Mouse (Mus musculus): ENCODE data around the gene Npy5r. TPM values are rescaled to one million over a fixed set of nuclear protein-coding genes. Genes with fewer than 3 reads are reported as not detected.

Npy5r gene
- total RNA-seq (2021): not detected
- long read RNA-seq, experiment 1: 0 reads
- long read RNA-seq, experiment 2: 0 reads

DNA sequence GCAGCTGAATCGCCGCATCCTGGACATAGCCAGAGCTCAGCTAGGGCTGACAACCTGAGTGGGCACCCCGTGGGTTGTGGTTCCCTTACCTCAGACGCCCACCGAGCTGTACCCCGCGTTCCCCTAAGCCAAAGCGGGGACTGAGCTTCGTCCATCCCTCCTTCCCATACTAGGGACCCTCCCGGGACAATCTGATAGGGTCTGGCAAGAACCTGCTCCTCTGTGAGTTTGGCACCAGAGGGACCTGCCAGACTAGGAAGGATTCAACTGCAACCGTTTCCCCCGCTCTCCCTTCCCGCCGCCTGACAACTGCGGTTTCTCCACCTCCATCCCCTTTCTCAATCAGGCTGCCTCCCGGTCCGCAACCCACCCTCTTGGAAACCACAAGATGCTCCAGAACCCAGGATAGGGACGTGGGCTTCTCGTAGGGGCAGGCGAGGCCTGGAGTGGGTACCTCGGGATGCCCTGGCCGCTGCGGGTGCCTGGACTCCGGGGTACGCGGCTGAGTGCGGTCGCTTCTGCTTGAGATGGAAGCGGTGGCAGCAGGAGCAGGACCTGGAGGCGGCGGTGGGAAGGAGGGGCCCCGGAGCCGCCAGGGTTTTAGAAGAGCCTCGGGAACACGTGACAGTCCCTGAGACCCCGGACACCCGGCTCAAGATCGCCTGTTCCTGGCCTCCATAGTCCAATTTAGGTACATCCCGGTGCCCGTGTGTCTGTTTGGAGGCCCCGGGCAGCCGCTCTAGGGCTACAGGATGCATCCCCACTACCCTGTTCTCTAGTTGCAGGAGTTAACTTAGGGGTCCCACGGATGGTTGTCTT is at the start of gene Npy5r:
Gene Npy5r (minus strand): TSS at position 618 of the 819 bp plus-strand sequence.
- no peak for DNase-seq
- Histone ChIP-seq H3K27ac (no peak within 1 kb of the TSS), H3K4me3 (peak within 1 kb of the TSS; percentile 55)
- intact Hi-C loops (cut with DNase I): no loop called here
- no peak for TF ChIP-seq CTCF (IDR thresholded peaks at IDR 0.05)

DNA sequence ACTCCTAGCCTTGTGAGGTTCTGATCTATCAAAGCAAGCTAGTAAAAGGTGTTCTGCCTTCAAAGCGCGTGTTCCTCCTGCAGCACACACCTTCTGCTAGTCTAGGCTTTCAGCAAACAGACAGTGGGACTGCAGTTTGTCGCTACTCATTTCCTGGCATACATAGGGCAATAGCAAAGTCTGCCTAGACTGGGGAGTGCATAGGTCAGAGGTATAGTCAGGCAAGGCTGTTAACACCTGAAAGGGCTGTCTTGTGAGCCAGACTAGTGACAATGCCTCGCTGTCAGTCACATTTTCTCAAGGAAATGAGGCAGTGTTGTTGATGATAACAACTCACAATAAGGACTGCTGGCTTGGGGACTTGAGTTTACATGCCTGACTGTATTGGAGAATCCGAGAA is 44.0 kb upstream of the Npy5r start:
- Histone ChIP-seq H3K27ac (no peak overlapping the region), H3K4me3 (no peak overlapping the region)
- intact Hi-C loops (cut with DNase I): no loop called here
- DNase-seq: no peak
- TF ChIP-seq CTCF (IDR thresholded peaks at IDR 0.05): no peak

DNA sequence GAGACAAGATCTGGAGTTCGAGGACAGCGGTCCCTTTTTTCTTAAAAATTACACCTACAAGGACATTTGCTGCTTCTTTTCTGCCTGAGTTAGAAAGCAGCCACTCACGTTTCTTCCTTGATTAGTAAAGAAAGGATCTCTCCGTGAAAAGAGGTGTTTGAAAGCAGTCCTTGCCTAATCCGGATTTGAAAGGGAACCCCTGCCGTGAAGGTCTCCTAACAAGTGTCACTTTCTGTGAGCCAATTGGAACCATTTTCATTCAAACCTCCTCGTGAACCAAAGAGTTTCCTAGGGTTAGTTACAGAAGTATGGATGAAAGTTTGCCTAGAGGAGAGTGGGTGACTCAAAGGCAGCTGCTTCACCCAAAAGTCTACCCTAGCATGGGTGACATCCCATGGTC is 41.5 kb upstream of the Npy5r start:
- no peak for DNase-seq
- no peak overlapping the region for H3K4me3 ChIP-seq
- no peak overlapping the region for H3K27ac ChIP-seq
- intact Hi-C loops (cut with DNase I): no loop called here
- TF ChIP-seq CTCF (IDR thresholded peaks at IDR 0.05): no peak

DNA sequence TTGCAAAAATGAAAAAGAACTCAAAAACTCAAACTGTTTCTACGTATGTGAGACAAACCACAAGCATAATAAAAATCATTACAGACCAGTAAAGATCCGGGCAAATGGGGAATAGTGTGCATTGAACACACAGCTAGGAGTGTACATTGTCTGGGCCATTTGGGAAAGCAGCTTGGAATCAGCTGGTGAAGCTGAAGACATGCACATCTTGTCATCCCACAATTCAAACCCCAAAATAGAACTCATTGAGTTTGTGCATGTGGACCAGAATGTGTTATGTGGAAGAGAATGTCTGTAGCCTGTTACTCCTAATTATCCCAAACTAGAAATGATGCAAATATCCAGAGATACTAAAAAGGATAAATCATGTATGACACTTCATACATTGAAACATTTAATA is 34.9 kb upstream of the Npy5r start:
- no peak for DNase-seq
- intact Hi-C loops (cut with DNase I): no loop called here
- TF ChIP-seq CTCF (IDR thresholded peaks at IDR 0.05): no peak
- Histone ChIP-seq H3K4me3 (no peak overlapping the region), H3K27ac (no peak overlapping the region)

DNA sequence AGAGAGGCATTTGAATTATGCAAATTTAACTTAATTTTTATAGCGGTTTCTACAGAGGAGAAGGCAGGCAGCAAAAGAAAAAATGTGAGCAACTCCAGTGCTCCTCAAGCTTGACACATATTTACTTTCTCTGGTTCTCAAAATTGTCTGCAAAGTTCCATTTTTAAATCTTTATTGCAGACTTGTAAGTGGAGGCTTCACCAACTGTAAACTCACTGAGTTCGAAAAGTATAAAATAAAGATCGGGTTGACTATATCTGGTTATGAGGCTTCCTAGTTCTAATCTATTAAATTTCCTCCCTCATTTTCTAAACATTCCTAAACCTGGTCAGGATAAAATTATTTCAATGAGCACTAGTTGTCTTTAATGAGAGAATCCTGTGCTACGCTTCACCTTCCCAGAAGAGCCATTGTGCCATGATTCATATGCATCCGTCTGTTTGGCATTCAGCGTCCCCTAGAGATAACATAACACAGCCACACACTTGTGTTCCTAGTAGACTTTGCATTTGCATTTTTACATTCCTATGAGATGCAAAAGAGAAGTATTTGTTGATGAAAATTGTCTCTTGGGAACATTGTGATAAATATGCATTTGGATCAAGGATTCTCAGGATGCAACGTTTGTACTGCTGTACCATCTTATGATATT is 26.5 kb upstream of the Npy5r start:
- no peak for TF ChIP-seq CTCF (IDR thresholded peaks at IDR 0.05)

DNA sequence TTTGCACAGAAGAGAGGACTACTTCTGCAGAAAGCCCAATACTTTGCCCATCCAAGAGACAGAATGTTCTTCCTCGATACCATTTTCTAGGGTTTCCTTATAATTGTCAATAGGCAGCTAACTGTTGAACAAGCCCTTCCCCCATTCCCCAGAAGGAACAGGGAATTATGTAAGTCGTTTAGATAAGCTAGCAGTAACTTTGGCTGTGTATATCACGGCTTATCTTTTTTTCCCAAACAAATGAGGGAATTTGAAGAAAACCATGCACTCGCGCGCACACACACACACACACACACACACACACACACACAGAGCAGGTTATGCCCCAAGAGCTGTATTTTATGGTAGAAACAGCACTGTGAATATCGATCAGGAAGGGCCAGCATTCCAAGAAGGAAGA is 10.9 kb upstream of the Npy5r start:
- intact Hi-C loops (cut with DNase I): loop anchor here (5.0 kb wide), 1 partner anchor 69 kb away; no protein-coding TSS in a partner anchor
- no peak for TF ChIP-seq CTCF (IDR thresholded peaks at IDR 0.05)
- no peak for DNase-seq
- H3K4me3 ChIP-seq: peak overlapping the region; percentile 41
- no peak overlapping the region for H3K27ac ChIP-seq

More for the DNA sequence above, 26.5 kb upstream of the Npy5r start:
- no peak for DNase-seq
- Histone ChIP-seq H3K4me3 (no peak overlapping the region), H3K27ac (no peak overlapping the region)
- intact Hi-C loops (cut with DNase I): no loop called here

DNA sequence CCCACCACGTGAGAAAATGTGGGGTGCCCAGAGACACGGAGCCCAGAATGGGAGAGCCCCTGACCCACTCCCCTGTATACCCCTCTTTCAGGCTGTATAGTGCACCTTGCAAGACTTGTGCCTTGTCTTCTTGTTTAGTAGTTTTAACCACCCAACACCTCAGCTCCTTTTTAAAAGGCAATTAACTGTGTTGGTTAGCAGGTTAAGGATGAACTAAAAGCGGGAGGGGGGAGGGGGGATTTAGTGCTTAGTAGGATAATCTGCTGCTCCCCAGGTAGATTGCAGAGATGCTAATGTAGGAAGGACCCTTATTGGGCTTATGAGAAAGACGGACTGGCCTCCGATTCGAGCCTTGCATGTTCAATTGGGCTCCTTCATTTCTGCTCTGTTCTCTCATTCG is 10.1 kb upstream of the Npy5r start:
- H3K4me3 ChIP-seq: peak overlapping the region; percentile 64
- intact Hi-C loops (cut with DNase I): loop anchor here (5.0 kb wide), 1 partner anchor 69 kb away; no protein-coding TSS in a partner anchor
- no peak for DNase-seq
- no peak for TF ChIP-seq CTCF (IDR thresholded peaks at IDR 0.05)
- peak overlapping the region; percentile 67 for H3K27ac ChIP-seq

DNA sequence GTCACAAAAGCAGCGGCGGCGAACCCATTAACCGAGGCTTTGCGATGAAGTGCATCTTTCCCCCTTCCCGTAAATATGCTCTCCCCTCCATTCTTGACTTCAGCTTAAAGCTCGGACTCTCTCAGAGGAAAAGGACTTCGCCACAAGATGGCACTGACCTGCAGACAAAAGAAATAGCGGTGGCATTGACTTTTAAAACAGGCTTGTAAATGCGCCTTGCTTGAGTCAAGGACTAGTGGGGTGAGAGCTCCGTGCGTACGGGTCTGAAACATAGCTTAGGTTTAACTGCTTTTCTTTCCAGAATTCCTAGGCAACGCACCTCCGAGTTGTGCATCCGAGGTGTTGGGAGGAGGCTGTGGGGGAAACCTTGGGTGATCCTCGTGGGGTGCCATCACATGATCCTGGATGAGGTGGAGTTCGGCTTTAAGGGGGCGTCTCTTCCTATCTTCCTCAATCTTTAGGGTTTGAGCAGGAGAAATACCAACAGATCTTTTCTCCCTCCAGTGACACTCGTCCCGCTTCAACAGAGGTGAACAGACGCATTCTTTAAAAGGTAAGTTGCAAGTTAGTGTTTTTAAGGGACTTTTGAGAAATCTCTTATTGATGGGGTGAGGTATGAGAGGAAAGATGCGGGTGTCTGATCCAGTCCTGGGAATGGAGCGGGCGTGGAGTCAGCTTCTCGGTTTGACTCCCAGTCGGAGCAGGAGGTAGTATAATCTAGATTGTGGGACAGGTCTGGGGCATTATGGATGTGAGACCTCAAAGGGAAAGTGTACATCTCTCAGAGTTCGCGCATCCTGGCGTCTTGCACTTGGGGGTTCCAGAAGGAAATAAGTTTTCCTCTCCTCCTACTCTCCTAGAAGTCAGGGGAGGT is 9.3 kb upstream of the Npy5r start, which contains the start of gene Npy1r:
Gene Npy1r (plus strand): TSS at position 223 of the 874 bp plus-strand sequence.
- peak within 1 kb of the TSS; percentile 67 for H3K27ac ChIP-seq
- H3K4me3 ChIP-seq: peak within 1 kb of the TSS; percentile 64
- intact Hi-C loops (cut with DNase I): loop anchor here (2.0 to 5.0 kb wide), 2 partner anchors 70 to 220 kb away; no protein-coding TSS in a partner anchor
- peak; percentile 49 for TF ChIP-seq CTCF (IDR thresholded peaks at IDR 0.05)
- DNase-seq: no peak

DNA sequence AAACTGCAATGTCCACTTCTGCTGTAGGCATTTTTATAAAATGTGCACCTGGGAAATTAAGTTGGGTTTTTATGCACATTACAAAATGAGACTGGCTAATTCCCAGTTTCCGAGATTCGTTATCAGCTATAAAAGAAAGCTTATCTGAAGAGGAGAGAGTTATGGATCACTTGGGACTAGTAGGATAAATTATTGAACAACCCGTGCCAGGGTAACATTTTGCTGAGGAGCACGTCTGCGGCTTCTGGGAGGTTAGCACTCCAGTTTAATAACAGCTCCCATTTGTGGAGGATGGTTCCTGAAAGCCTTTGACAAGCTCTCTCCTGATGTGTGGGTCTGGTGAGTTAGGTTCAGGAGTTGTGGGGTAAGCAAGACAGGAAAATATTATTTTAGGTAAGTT is 2.5 kb upstream of the Npy5r start:
- no peak for DNase-seq
- TF ChIP-seq CTCF (IDR thresholded peaks at IDR 0.05): no peak
- no peak overlapping the region for H3K27ac ChIP-seq
- no peak overlapping the region for H3K4me3 ChIP-seq
- intact Hi-C loops (cut with DNase I): no loop called here

DNA sequence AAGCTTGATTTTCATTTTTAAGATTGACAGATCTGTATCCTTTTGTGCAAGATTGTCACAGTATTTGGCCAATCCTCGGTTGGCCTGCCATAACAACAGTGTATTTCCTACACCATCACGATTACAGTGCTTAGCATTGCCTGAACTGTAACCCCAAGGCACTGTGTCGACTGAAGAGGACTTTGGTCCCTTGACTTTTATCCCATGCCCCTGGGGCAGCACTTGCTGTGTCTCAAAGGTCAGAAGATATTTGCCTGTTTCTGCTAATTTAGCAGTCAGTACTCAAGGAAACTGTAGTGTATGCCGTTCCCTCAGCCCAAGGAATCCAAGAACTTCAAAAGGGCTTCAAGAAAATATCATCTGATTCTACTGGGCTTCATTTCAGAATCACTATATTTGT is 871 bp upstream of the Npy5r start:
- H3K4me3 ChIP-seq: no peak overlapping the region
- intact Hi-C loops (cut with DNase I): no loop called here
- TF ChIP-seq CTCF (IDR thresholded peaks at IDR 0.05): no peak
- H3K27ac ChIP-seq: no peak overlapping the region
- DNase-seq: no peak

DNA sequence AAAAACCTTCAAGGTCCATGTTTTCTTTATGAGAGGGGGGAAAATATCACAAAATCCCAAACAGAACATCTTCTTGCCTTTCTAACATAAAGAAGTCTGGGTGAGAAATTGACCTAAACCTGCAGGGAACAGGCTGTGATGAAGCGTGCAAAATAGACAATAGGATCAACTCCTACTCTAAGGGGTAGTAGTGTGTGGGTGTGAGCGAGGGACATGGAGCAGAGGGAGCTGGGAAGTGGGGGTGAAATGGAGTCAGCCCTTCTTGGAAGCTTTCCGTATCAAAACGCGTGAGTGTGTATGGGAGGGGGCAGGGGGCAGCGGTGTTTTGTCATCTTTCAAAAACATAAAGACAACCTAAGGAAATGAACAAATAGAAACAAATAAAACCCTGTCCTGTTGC is 467 bp upstream of the Npy5r start:
- DNase-seq: no peak
- intact Hi-C loops (cut with DNase I): no loop called here
- TF ChIP-seq CTCF (IDR thresholded peaks at IDR 0.05): no peak
- Histone ChIP-seq H3K27ac (no peak overlapping the region), H3K4me3 (no peak overlapping the region)

DNA sequence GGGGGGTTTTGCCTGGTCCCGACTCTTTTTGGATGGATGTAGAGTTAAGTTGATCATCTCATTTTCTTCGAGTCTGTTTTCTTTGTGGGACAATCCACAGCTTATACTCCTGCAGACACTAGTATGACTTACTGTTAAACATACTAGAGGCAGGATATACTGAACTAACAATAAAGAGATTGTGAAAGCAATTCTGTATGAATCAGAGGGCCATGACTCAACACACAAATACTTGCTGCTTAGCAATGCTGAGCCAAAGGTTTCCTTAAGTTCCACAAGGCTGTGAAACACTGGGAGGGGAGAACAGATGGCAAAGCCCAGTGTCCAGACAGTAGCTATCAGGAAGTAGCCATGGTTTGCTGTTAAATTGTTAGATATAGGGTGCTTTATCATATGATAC is 6.7 kb downstream of the Npy5r start:
- TF ChIP-seq CTCF (IDR thresholded peaks at IDR 0.05): no peak
- intact Hi-C loops (cut with DNase I): no loop called here
- no peak overlapping the region for H3K27ac ChIP-seq
- no peak overlapping the region for H3K4me3 ChIP-seq
- no peak for DNase-seq
